Mouse (Mus musculus) neutrophil, adult 5-6 weeks (primary cell): ENCODE measurements around the gene Katnb1. TPM values are rescaled to one million over a fixed set of nuclear protein-coding genes. Genes with fewer than 3 reads are reported as not detected.
A peak's percentile ranks its signal among the peaks of the same experiment; 100 is the strongest.

ENCODE experiments used
- ATAC-seq: fragments of 151-379, 151-347 bp; 2 replicates; pipeline ENCODE4 v1.8.0; 2017; ENCODE audit warnings: mild to moderate bottlenecking, moderate TSS enrichment; ENCODE audit not compliant: insufficient number of reproducible peaks, poor library complexity, low FRiP score, severe bottlenecking; ENCODE audit errors: extremely low read depth
- total RNA-seq: library from RNA; stranded (forward); fragments of 200-1000 nt; gene quantifications from 2 replicates; pipeline ENCODE4 v1.2.3, GENCODE M21; 2017

Katnb1 gene
- total RNA-seq = 22.8 and 26.2 TPM in 2 replicates

GRCm38 (mm10) chr8:95080381-95081341, at the start of gene Katnb1:
Katnb1 (plus strand) TSS chr8:95081186.
- peak; percentile 86 for ATAC-seq

DNA sequence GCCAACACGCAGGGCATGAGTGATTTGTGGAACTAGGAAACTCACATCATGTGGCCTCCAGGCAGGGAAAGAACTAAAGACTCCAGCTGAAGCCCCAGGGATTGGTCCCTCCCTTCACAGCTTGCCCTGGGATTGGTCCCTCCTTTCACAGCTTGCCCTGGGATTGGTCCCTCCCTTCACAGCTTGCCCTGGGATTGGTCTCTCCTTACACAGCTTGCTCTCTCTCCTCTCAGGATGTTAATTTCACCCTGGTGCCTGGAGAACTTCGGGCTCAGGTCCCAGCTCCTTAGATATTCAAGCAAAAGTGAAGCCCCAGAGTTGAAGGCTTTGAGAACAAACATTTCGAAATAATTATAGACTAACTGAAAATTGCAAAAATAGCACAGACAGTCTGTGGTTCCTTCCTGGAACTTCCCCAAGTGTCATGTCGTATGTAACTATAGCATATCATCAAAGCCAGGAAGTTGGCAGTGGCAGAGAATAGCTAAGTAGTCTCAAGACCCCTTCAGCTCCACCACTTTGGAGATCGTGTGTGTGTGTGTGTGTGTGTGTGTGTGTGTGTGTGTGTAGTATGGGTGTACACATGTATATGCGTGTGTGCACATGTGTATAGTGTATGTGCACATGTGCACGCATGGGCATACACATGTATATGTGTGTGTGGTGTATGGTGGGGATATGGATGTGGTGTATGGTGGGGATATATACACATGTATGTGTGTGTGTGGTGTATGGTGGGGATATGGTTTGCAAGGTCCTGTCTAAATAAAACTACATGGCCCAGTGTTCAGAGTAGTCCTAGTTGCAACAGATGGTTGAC, 43.7 kb upstream of the Katnb1 start:
- ATAC-seq = no peak

GRCm38 (mm10) chr8:95041883-95042784, 38.9 kb upstream of the Katnb1 start:
- ATAC-seq = no peak

- no peak for ATAC-seq
These were observed 36.2 kb upstream of the Katnb1 start for GRCm38 (mm10) chr8:95044811-95045210.

- ATAC-seq = no peak
These were observed 34.0 kb upstream of the Katnb1 start for GRCm38 (mm10) chr8:95046982-95047381.

DNA sequence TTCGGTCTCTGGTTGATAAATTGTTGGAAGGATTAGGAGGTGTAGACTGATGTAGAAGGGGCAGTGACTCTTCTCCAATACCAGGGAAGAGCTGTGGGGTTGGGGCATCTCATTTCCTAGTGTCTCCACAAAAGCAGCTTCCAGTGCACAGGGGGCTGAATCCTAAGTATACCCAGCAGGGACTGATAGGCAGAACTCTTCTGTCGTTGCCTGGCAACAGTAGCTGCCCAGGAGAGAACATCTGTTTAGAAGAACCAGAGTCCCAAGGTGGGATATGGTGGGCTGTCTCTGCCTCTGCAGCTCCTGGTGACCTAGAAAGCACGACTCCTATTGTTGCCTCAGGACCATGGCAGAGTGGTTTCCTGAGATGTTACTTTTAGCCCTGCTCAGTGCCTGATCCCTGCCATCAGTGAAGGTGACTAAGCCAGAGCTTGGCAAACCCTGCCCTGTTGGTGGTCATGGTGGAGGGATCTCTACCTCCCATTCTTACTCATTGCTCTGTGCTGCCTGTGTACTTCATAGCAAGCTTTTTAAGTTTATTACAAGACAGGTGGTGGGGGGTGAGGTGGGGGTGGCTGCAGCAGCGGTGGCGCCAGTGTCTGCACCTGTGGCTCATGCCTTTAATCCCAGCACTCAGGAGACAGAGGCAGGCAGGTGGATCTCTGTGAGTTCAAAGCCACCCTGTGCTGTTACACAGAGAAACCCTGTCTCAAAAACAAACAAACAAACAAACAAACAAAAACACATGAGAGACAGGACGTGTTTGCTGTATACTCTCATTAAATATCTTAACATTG, 32.9 kb upstream of the Katnb1 start:
- no peak for ATAC-seq

GRCm38 (mm10) chr8:95049636-95050035, 31.4 kb upstream of the Katnb1 start:
- ATAC-seq = no peak

DNA sequence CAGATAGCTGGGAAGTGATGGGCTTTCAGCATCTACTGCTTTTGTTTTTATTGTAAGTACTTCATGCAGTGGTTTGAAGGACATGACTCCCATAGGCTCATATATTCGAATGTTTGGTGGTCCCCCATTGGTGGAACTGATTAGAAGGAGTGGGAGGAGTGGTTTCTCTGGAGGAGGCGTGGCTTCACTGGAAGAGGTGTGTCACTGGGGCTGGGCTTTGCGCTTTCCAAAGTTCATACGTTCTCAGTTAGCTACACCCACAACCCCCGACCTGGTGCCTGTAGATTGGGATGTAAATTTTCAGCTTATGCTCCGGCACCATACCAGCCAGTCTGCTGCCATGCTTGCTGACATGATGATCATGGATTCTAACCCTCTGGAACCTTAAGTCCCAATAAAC, 26.5 kb upstream of the Katnb1 start:
- no peak for ATAC-seq

DNA sequence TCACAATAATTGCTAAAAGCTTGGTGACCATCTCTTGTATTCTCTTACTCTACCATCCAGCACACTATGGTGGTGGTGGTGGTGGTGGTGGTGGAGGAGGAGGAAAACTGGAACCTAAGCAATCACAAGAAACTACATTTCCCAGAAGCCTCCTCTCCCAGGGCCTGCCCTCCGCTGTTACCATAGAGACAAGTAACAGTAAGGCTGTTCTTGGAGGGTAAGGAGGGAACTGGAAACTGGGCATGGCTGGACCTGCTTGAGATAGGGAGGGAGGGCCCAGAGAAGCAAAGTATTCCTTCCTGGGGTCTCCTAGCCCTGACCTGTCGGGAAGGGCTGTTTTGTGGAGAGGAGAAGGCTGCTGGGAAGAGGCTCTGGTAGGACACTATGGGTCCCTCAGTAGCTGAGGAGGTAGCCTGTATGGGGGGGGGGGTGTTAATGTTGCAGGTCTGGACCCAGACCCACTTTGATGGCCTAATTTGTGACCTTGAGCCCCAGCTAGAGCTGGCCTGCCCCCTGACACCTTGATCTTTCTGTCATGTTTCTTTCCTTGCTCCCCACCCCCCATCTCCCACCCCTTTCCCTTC, 26.0 kb upstream of the Katnb1 start, which contains the start of gene Drc7:
Drc7 (plus strand) TSS at position 177 of the 584 bp plus-strand sequence.
- no peak for ATAC-seq

DNA sequence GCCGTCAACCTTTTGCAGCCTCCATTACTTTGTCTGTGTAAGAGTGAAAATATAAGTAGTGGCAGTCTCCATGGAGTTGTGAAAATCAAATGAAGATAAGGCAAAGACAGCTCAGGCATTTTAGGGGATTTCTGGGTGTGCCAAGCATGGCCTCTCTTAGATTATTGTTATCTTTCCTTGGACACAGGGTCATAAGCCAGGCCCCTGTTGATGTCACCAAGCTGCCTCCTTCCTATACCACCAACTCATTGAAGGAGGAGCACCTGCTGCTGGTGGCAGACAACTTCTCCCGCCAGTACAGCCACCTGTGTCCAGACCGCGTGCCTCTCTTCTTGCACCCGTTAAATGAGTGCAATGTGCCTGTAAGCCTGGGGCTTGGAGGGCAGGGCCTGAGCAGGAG, 24.6 kb upstream of the Katnb1 start:
- no peak for ATAC-seq

GRCm38 (mm10) chr8:95058661-95059060, 22.3 kb upstream of the Katnb1 start:
- ATAC-seq = no peak

- ATAC-seq = no peak
These were observed 21.0 kb upstream of the Katnb1 start for GRCm38 (mm10) chr8:95059812-95060533.

DNA sequence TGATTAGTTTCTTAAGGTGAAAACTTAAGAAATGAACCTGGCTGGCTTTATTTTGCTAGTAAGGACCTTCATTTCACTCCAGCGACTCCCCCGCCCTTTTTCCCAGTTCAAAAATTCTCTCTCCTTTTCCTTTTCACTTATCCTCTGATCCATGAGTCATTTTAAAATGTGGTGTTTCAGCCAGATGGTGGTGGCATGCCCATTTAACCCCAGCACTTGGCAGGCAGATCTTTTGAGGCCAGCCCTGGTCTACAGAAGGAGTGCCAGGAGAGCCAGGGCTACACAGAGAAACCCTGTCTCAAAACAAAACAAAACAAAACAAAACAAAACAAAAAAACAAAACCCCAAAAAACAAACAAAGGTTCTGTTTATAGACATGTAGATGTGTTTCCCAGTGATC, 16.5 kb upstream of the Katnb1 start:
- no peak for ATAC-seq

- peak; percentile 66; the same call in 1 of the 2 replicates for ATAC-seq
These were observed 13.4 kb upstream of the Katnb1 start for GRCm38 (mm10) chr8:95067582-95067981.

DNA sequence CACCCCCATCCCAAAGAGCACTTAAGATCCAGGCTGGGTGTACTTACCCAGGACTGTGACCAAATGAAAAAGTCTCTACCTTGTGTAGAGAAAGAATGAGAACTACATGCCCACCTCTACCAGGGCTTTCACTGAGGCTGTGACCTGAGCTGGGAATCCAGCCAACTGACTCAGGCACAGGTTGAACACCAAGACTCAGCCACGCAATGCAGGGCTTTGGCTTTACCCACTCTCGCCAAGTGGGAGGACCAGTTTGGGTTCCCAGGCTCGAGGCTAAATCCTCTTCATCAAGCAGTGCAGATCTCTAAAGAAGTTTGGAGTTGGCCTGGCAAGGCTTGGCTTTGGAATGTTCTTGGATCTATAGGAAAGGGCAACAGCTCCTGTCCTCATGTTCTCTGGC, 5.5 kb upstream of the Katnb1 start:
- ATAC-seq = no peak

DNA sequence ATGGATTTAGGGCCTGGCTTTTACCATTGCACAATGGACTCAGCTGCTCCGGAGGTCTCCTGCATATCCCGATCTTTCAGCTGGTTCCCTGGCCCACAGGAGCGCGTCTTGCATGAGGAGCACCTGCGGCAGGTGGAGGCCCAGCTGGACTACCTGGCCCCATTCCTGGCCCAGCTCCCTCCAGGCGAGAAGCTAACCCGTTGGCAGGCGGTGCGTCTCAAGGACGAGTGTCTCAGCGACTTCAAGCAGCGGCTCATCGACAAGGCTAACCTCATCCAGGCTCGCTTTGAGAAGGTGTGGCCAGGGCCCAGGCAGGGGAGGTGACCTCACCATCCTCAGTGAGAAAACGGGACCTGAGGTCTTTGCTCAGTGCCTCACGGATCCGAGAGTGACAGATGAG, 4.8 kb upstream of the Katnb1 start:
- no peak for ATAC-seq

- no peak for ATAC-seq
These were observed 2.9 kb upstream of the Katnb1 start for GRCm38 (mm10) chr8:95078055-95078454.
